Mouse (Mus musculus) left cerebral cortex, postnatal 36 days (tissue): ENCODE measurements around the gene Aaed1. TPM values are rescaled to one million over a fixed set of nuclear protein-coding genes. Genes with fewer than 3 reads are reported as not detected.

Source experiments
- DNase-seq, 2 experiments: peaks; one replicate each; pipeline ENCODE4 v3.0.0; 2021 to 2022; ENCODE audit warnings: low spot score in 2 of 2, mixed read lengths in 1 of 2
- intact Hi-C: fragments of 180-260 bp; cut with DNase I; formaldehyde crosslinking; loops from one replicate; pipeline ENCODE4 v1.15.1; 2025
- total RNA-seq, 2 experiments: library from RNA; stranded (reverse); gene quantifications; 2 replicates each; pipeline ENCODE4 v1.2.3; 2021

Gene Aaed1
- total RNA-seq, 2 experiments from 2014 or later: 16.9 to 17.8 TPM

DNA sequence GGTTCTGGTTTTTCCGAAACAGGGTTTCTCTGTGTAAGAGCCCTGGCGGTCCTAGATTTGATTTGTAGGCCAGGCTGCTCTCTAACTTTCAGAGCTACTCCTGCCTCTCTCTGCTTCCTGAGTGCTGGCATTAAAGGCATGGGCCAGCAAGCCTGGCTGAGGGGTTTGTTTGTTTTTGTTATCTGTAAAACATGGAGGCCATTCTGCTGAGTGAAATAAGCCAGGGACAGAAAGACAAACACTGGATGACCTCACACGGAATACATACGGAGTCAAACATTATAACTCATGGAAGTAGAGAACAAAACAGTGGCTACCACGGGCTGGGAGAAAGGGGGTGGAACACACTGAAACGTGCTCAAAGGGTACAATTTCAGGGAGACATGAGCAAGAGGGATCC, 1.9 kb downstream of the Aaed1 start:
- intact Hi-C loops: loop anchor here (10.0 kb wide), 2 partner anchors 594 to 934 kb away; partner anchors contain the start of gene Cntnap3
- DNase-seq: no peak

DNA sequence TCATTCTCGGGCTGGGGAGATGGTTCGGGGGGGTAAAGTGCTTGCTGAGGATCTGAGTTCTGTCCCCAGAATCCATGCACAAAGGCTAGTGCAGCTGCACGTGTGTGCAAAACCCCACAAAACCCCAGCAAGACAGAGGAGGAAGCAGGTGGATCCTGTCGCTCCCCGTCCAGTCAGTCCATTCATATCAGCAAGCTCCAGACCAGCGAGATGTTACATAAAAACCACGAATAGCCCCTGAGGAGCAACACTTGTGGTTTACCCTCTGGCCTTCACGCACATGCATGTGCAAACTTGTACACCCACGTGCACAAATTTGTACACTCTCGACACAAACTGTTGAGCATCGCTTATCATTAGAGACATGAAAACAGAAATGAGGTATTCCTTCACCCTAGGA, 2.7 kb downstream of the Aaed1 start:
- intact Hi-C loops: loop anchor here (5.0 to 10.0 kb wide), 3 partner anchors 128 to 935 kb away; partner anchors contain the start of gene Cntnap3
- DNase-seq: no peak

DNA sequence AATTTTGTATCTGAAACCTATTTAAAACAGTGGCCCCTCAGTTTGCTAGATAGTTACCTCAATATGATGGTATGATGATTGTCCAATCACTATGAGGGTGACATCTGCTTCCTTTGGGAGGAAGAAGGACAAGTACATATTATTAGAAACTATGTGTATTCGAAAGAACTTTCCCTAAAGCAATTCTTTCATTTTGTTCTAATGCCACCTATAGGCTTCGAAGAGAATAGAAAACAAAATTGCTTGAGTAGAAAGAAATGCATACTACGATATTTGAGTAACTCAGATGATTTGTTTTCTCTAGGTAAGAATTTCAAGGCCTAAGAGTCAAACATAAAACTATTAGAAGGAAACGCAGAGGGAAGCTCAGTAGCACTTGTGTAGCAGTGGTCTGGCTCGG, 3.5 kb downstream of the Aaed1 start:
- intact Hi-C loops: loop anchor here (5.0 kb wide), 1 partner anchor 127 kb away; no protein-coding TSS in a partner anchor

DNA sequence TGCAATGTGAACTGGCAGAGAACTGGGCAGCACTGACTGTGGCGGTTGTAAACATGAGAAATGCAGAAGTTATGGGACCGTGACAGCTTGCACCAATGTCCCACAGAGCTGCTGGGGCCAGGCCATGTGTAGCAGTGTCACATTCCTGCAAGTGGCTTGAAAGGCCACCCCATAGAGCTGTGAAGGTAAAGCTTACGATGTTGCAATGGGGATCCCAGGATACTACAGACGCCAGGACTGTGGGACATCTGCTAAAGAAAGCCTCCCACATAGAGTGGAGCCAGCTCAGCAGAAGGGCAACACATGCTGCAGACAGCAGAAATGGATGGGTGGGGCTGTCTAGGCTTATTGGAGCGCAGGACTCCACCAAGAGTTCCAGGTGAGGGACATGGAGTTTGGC, 5.0 kb downstream of the Aaed1 start:
- intact Hi-C loops: loop anchor here (2.0 to 5.0 kb wide), 2 partner anchors 59 to 125 kb away; no protein-coding TSS in a partner anchor

More for the DNA sequence above, 3.5 kb downstream of the Aaed1 start:
- no peak for DNase-seq

DNA sequence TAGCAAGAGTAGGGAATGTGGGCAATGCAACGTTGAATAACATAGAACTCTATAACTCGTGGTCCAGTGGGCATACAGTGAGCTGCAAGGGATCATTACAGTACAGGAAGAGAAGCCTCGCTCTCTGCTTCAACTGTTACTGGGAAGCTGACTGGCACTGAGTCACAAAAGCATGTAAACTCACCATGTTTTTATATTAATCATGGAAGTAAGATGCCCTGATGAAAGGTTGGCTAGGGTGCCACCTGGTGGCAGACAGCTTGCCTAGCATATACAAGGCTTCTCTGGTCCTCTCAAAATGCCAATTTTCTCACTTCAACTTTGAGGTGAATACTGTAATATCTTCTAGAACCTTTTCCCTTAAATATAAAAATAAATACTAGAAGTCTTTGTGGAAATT, 6.4 kb downstream of the Aaed1 start:
- no peak for DNase-seq
- intact Hi-C loops: loop anchor here (2.0 to 5.0 kb wide), 2 partner anchors 57 to 124 kb away; no protein-coding TSS in a partner anchor

More for the DNA sequence above, 5.0 kb downstream of the Aaed1 start:
- no peak for DNase-seq

DNA sequence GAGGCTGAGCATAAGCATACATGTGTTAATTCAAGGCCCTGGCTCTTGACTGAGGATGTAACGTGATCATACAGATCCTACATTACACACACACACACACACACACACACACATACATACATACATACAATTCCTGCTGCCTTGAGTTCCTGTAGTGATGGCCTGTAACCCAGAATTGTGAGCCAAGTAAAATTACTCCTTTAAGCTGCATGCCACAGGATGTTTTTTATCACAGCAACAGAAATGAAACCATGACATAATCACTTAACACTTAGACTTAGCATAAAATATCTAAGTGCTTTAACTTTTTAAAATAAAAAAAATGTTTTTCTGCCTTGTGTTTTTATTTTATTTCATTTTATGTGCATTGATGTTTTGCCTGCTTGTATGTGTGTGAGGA, 13.4 kb downstream of the Aaed1 start:
- DNase-seq: no peak
- intact Hi-C loops: no loop called here

DNA sequence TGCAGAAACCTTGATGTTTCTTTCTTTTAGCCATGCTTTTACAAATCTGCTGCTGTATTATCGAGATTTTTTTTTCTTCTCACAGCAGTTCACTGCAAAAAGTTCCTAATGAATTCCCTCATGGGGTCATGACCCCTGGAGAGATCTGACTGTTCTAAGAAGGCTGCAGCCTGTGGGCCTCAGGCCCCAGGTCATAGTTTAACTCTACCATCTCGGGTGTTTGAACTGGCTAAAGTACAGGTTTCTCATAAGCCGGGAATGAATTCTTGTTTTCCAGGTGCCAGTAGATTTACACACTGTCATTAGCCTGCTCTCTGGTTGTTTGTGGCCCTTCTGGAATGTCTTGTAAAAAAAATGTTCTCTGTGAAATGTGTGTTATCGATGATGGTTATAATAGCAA, 25.7 kb downstream of the Aaed1 start:
- intact Hi-C loops: no loop called here
- no peak for DNase-seq

DNA sequence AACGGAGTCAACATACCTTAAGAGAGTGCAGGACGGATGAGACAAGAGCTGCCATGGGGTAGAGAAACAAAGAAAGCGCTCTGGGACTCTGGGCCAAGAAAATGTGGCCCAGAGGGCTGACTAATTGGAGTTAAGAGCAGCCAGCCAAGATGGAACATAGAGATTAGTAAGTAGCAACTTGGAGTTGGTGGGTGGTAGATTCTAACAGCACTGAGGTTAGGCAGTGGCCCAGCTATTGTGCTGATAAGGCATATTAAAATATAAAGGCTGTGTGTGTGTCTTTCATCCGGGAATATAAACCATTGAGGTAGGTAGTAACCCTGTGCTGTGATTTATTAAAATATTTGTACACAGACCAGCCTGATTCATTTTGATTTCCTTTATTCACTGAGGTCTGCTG, 26.2 kb downstream of the Aaed1 start:
- no peak for DNase-seq
- intact Hi-C loops: no loop called here

DNA sequence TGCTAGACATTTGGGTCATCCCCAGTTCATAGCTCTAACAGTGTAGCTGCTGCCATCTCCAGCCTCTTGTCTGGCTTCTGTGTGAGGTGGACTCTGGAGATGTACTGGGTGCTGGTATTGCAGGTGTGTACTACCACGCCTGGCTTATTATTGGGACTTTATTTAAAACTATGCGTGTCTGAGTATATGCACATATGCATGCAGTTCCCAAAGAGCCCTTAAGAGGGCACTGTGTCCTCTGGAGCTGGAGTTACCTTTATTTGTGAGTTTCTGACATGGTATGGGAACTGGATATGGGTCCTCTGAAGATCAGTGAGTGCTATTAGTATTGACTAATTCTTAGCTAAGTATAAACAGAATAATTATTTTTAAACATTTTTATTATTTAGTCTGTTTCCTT, 27.8 kb downstream of the Aaed1 start:
- intact Hi-C loops: no loop called here
- DNase-seq: no peak

DNA sequence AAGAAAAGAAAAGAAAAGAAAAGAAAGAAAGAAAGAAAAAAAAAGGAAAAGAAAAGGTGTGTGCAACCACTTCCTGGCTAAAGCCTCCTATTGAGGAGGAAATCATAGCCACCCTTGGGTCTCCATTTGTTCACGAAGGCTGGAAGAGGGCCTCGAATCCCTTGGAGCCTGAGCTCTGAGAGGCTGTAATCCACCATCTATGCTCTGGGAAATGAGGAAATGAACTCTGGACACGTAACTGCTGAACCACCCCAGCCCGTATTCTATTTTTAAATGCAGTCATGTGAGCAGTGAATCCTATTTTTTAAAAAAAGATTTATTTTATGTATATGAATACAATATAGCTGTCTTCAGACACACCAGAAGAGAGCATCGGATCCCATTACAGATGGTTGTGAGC, 31.6 kb downstream of the Aaed1 start:
- intact Hi-C loops: no loop called here
- DNase-seq: no peak

DNA sequence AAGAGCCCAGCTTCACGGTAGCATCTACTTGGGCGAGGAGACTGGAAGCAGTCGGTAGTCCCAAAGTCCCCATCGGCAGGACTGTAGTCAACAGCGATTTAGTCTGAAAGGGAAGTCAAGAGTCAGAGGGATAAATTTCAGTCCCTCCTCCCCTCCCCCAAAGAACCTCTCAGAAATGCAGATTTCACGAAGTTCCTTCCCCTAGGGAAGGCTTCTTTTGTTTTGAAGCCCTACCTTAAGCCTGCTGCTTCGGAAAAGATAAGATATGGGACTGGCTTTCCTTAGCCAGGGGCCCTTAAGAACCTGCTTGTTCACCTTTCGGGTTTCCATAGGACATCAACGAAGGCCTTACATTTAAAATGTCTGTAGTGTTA, 36.8 kb downstream of the Aaed1 start:
- intact Hi-C loops: no loop called here
- no peak for DNase-seq

DNA sequence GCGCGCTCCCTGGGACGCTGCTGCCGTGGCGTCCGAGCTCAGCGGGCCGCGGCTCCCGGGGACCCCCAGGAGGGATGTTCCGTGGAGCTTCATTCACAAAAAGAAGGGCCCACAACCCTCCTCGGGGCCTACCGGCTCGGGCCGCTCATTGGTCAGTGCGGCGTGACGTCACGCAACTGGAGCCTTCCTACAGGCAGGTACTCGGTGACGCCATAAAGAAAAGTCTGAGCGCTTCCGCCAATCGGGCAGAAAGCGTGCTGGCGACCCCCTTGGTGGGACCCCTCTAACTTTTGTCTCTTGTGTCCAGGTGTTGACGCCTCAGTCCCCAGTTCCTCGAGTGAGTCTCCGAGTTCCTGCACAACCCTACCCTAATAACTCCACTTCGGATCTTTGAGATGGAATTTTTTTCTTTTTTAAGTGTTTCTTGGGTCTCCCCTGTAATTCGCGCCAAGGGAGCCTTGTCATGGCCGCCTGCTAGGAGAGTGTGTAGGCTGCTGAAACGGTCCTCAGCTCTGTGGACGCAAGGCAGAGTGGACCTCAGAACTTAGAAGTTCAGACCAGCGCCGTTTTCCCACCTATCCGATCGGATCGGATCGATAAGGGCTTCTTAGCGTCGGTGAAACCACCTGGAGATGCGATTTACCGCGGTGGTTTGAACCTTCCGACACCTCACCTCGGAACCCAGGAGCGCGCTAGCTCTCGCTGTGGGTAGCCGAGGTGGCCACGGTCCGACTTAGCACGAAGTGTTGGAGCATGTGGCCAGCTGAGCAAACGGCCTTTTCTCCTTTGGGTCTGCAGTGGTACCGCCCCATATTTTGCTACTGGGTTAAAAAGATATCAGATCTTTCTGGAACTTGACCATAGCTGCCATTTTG, 37.4 kb downstream of the Aaed1 start, which contains the start of gene Cdc14b:
Gene Cdc14b (minus strand): TSS at position 412 of the 875 bp plus-strand sequence.
- intact Hi-C loops: no loop called here
- peak; percentile 61 to 70 for DNase-seq

DNA sequence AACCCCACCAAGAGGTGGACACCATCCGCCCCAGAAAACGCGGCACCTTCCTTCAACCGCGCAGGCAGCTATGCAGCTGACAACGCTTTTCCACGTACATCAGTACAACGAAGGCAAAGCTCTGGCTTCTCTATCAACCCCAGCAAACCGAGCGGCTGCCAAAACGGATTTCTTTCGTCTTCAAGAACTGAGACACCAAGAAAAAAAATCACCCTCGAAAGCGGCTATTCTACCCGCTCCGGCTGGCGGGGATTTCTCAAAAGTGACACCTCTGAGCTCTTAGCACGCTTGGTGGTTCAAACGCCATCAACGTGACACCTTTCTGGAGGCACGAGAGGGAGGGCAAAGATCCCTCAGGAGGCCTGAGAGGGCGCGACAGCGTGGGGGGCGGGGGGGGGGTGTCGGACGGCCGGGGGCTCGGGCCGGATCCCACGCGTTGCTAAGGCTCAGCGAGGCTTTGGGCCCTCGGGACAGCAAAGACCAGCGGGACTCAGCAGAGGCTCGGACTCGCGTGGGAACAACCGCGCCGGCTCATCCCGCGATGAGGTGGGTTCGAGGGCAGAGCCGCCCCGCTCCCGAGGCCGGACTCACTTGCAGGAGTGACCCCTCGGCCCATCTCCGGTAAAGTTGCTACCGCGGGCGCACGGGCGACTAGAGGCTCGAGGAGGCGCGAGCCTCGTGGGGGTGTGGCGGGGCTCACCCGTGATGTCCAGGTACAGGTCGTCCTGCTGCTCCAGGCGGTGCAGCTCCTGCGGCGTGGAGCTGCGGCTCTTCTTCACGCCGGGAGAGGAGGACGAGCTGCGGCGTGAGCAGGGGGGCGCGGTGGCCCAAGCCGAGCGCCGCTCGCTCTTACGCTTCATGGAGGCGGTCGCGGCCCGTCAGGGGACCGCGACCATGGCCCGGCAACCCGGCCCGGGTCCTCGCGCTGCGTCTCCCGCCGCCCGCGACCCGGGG, 38.3 kb downstream of the Aaed1 start:
- intact Hi-C loops: no loop called here
- DNase-seq: peak; percentile 25 to 31

DNA sequence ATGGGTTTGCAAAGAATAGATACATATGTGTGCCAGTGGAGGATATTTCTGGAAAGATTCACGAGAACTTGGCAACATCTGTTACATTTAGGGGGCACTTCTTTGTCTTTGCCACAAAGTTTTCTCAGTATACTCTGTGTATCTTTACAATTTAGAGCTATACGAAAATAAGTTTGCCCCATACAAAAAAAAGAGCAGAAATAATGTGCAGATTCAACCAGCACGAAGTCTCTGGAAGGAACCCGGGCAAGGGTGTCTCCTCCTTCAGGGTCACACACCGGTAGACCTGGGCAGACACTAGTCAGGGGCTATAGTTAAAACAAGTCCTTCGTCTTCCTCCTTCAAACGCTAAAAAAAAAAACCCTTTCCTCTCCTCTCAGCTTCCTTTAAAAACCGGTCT, 39.2 kb downstream of the Aaed1 start:
- intact Hi-C loops: no loop called here
- DNase-seq: no peak

DNA sequence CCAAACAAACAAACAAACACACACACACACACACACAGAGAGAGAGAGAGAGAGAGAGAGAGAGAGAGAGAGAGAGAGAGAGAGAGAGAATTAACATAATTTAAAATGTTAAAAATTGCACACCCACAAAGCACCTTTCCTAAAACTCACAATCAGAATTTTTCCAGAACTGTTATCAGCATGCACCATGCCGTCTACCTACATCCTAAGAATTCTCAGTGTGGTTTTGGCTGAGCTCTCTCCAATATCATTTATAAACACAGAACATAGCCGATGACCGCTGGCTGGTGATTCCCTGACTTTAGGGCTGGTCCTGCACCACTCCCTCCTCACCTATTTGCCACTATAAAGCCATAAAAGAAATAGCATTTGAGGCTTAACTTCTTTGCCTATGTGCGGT, 44.1 kb downstream of the Aaed1 start:
- no peak for DNase-seq
- intact Hi-C loops: no loop called here

DNA sequence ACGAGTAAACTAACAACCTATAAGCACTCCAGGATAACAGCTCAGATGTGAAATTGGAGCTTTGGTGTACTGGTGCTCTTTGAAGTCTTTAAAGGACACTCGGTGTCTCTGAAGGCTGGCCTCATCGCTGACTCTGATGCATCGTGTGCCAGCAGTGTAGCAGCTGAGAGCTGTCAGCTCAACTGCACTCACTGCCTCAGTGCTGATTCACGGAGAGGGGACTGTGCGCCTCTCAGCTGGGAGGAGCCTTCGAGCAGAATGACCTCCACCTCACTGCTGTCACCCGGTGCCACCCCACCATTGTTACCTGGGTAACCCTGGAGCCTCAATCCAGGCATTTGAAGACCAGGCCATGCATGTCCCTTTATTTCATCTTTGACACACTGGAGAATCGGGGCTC, 45.4 kb downstream of the Aaed1 start:
- intact Hi-C loops: no loop called here
- no peak for DNase-seq

DNA sequence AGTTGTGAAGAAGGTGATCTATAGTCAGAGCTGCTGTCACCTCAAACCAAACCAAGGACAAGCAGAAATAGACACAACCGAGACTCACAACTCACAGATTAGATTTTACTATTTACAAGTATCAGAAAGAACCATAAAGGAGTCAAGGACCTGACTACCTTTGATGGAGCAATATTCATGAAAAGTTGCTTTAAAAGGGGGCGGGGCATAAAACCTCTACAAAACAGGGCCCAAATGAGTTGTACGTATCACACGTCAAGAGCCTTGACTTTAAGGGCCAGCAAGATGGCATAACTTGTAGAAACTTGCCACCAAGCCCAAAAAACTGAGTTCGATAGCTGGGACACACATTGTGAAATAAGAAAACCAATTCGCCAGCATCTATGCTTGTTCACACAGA, 47.9 kb downstream of the Aaed1 start:
- no peak for DNase-seq
- intact Hi-C loops: no loop called here

DNA sequence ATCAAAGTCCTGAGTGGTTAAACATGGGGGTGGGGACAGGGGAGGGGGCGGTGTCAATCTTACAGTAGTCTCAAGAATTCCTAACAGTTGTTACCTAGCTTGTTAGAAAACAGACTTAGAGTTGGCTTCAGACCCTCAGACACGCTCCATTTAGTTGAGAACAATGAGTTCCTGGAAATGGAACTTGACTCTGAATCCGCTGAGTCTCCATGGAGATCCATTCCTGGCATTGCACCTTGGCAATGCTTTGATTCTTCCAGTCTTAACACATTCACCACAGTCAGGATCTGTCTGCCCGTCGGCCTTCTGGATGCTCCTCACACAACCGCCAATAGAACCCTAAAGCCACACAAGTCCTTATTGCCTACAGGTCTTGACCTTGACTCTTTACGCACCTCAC, 52.6 kb downstream of the Aaed1 start:
- DNase-seq: no peak
- intact Hi-C loops: no loop called here

DNA sequence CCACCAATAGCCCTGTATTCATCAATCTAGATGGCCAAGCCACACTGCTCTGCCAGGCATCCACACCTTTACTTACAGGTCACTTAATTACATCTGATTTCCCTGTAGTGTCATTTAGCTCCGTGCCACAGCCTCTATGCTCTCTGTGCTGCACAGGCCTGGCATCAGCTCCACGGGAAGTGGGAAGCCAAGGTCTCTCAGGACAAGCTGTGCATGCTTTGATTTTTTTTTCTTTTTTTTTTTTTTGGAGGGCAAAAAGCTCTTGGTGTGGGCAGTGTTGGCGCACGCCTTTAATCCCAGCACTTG, 54.0 kb downstream of the Aaed1 start:
- intact Hi-C loops: no loop called here
- no peak for DNase-seq

DNA sequence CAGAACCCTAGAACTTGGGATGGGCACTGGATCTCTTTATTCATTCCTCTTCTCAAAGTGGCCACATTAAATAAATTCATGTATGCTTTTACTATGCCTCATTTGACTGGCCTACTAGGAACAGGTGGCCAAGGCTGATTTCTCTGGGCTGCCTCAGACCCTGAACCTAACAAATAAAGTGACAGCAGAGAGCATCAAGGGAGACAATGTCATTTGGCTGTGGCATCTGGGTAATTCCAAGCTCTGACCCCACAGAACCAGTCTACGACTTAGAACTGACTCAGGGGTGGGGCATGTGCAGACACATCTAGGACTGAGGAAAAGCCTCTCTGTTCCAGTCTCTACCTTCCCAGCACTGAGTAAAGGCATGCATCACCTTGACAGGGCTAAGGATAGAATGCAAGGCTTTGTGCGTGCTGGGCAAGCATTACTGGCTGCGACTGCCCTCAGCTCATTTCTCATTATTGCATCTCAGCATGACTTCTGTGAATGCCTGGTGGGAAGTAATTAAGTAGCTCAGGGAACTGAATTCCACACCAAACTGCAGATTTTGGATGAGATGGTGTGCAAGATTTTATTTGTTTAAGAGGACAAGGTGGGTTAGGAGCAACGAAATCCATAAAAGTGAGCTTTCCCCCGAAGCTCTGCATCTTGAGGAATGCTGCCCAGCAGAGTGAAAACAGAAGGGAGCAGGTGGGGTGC, 54.5 kb downstream of the Aaed1 start:
- no peak for DNase-seq
- intact Hi-C loops: no loop called here
